Mouse (Mus musculus) thymus, adult 2 months (tissue): ENCODE results near the gene Dnajc30.

ENCODE experiments used
- CTCF ChIP-seq: fragments of 200-500 bp; IDR thresholded peaks from 2 replicates; pipeline ENCODE4 v1.5.1; 2012; ENCODE audit warnings: mild to moderate bottlenecking, control low read depth, low read length, moderate library complexity, borderline replicate concordance; ENCODE audit not compliant: control insufficient read depth, poor library complexity, insufficient read depth; ENCODE audit errors: extremely low read depth
- POLR2A ChIP-seq: fragments of 200-500 bp; IDR thresholded peaks from 2 replicates; pipeline ENCODE4 v1.6.1; 2012; ENCODE audit warnings: mild to moderate bottlenecking, low read length, control low read depth, moderate library complexity; ENCODE audit not compliant: control insufficient read depth, poor library complexity, insufficient read depth; ENCODE audit errors: extremely low read depth

- TF ChIP-seq CTCF (no peak), POLR2A (no peak)
Observed at GRCm38 (mm10) chr5:135100981-135101380, 37.0 kb downstream of the Dnajc30 start.
